Mouse (Mus musculus): Measurements from ENCODE around the gene Fcrl6.

GRCm38 (mm10) chr1:172593321-172593720 is 9.0 kb downstream of the Fcrl6 start:
- TF ChIP-seq POLR2A (IDR thresholded peaks at IDR 0.05; ENCODE audit: extremely low read depth, insufficient read depth, low read length) (no peak), CTCF (IDR thresholded peaks at IDR 0.05; ENCODE audit: low read depth, low read length) (no peak)
